Mouse (Mus musculus): Measurements from ENCODE around the gene Lbhd1.

GRCm38 (mm10) chr19:8895397-8895960 lies 11.9 kb downstream of the Lbhd1 start:
- TF ChIP-seq CTCF (conservative IDR thresholded peaks at IDR 0.05; ENCODE audit: low read length) (no peak), NANOG (IDR thresholded peaks at IDR 0.05; ENCODE audit: borderline replicate concordance, low read length) (no peak)
